Mouse (Mus musculus): ENCODE data around the gene Pfn1.

- no peak for TF ChIP-seq CTCF (IDR thresholded peaks at IDR 0.05; ENCODE audit: low read depth, low read length)
- TF ChIP-seq POLR2A (IDR thresholded peaks at IDR 0.05; ENCODE audit: insufficient read depth, low read length): no peak
- TF ChIP-seq EP300 (IDR thresholded peaks at IDR 0.05; ENCODE audit: insufficient read depth, low read depth, low read length): no peak
Measured at GRCm38 (mm10) chr11:70656964-70657363, 2.5 kb upstream of the Pfn1 start, which contains the start of gene Eno3.

Measured in ES-Bruce4 (cell line).